Mouse (Mus musculus) olfactory bulb, adult 2 months (tissue): ENCODE data around the gene Tmem184b. TPM values are rescaled to one million over a fixed set of nuclear protein-coding genes. Genes with fewer than 3 reads are reported as not detected.

Experiments
- H3K27ac ChIP-seq: fragments of 200-500 bp; 2 replicates; pipeline ENCODE4 v1.5.1; 2012; ENCODE audit warnings: low read depth, low read length; ENCODE audit not compliant: insufficient read depth
- H3K4me1 ChIP-seq: fragments of 200-500 bp; 2 replicates; pipeline ENCODE4 v1.6.1; 2012; ENCODE audit warnings: low read length; ENCODE audit not compliant: control insufficient read depth, insufficient read depth
- H3K4me3 ChIP-seq: fragments of 200-500 bp; 2 replicates; pipeline ENCODE4 v1.5.1; 2012; ENCODE audit warnings: mild to moderate bottlenecking, low read depth, low read length, moderate library complexity; ENCODE audit not compliant: insufficient read depth
- CTCF ChIP-seq: fragments of 200-500 bp; IDR thresholded peaks from 2 replicates; pipeline ENCODE4 v1.5.1; 2012; ENCODE audit warnings: low read depth, mild to moderate bottlenecking, low read length, moderate library complexity; ENCODE audit not compliant: insufficient read depth
- POLR2A ChIP-seq: fragments of 200-500 bp; IDR thresholded peaks from 2 replicates; pipeline ENCODE4 v1.6.1; 2012; ENCODE audit warnings: mild to moderate bottlenecking, low read depth, low read length, moderate library complexity; ENCODE audit not compliant: insufficient read depth
- WGBS: fragments of 180-500 bp; shearing (Covaris S2); methylation state at CpG from one replicate; pipeline ENCODE4 v1.1.7; 2018; 5-methylcytosine and 5-hydroxymethylcytosine counted together
- polyA plus RNA-seq: library from polyadenylated mRNA; stranded (reverse); fragments of >200 nt; gene quantifications from 2 replicates; pipeline ENCODE4 v1.2.4, GENCODE M21; 2012; ENCODE audit warnings: low replicate concordance; ENCODE audit not compliant: missing spikeins, insufficient read depth, insufficient read length

The Tmem184b gene
- polyA plus RNA-seq, 1 experiment: not detected

DNA sequence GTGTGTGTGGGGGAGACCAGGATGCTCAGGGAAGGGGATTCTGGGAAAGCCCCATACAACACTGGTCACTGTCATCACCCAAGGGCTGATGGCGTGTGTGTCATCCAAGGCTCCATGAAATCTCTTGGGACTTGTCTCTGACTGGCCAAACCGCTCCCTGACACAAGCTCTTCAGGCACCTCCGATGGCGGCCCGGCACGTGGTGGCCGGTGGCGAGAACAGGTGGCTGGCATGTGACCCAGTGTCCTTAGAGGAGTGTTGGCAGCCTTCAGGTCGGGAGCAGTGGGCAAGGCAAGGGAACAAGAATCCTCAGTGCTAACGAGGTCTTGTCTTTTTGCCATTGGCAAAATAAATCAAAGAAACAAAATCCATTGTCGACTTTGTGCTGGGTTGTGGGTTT is 15.3 kb upstream of the Tmem184b start:
- no peak overlapping the region for H3K4me3 ChIP-seq
- H3K27ac ChIP-seq: no peak overlapping the region
- H3K4me1 ChIP-seq: no peaks in the 10 kb centered on the region
- WGBS: 82% methylated on average over 11 of the region's 11 CpGs
- TF ChIP-seq POLR2A (no peak), CTCF (no peak)

DNA sequence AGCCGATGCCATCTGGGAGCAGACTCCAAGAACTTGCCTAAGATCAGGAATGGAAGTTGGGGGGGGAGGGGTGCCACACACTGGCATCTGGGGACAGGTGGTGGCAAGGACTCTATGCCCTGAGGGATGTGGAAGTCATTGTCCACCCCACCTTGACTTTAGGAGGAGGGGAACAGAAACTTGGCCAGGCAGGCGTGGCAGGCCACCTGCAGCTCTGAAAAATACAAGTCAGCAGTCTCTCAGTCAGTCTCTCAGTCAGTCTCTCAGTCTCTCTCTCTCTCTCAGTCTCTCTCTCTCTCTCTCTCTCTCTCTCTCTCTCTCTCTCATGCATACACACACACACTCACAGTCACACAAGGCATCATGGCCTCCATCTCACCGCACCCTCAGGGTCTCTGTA is 14.9 kb upstream of the Tmem184b start:
- TF ChIP-seq CTCF (no peak), POLR2A (no peak)
- no peak overlapping the region for H3K27ac ChIP-seq
- H3K4me3 ChIP-seq: no peak overlapping the region
- H3K4me1 ChIP-seq: no peaks in the 10 kb centered on the region
- WGBS: 95% methylated on average over 3 of the region's 3 CpGs

DNA sequence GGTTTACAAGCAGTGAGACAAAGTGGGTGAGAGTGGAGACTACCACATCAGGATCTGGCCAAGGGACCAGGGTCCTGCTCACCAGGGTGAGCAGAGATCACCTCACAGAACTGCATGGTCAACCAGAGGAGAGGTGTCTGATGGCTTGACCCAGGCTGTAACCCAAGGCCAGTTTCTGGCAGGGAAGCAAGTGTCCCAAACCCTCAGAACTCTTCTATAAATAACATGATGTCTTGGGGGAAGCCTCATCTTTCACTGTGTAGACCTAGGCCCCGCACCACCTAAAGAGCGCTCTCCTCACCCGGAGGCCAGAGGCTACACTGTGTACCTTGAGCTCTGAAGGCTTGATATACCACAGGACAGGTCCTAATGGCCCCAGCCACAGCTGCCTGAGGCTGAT is 14.0 kb upstream of the Tmem184b start:
- no peaks in the 10 kb centered on the region for H3K4me1 ChIP-seq
- no peak overlapping the region for H3K27ac ChIP-seq
- 99% methylated on average over 3 of the region's 3 CpGs for WGBS
- no peak overlapping the region for H3K4me3 ChIP-seq
- TF ChIP-seq POLR2A: no peak
- TF ChIP-seq CTCF: no peak

- H3K4me3 ChIP-seq: no peak overlapping the region
- no peak overlapping the region for H3K27ac ChIP-seq
- H3K4me1 ChIP-seq: no peaks in the 10 kb centered on the region
- TF ChIP-seq CTCF: no peak
- TF ChIP-seq POLR2A: no peak
- WGBS: 92% methylated on average over 10 of the region's 10 CpGs
Measured at GRCm38 (mm10) chr15:79416460-79417085, 13.2 kb upstream of the Tmem184b start.

GRCm38 (mm10) chr15:79414513-79414912 is 11.1 kb upstream of the Tmem184b start:
- H3K4me3 ChIP-seq: no peak overlapping the region
- TF ChIP-seq POLR2A (no peak), CTCF (no peak)
- no peak overlapping the region for H3K27ac ChIP-seq
- no peaks in the 10 kb centered on the region for H3K4me1 ChIP-seq
- 71% methylated on average over 4 of the region's 4 CpGs for WGBS

GRCm38 (mm10) chr15:79413802-79414201 is 10.4 kb upstream of the Tmem184b start:
- Histone ChIP-seq H3K4me3 (no peak overlapping the region), H3K4me1 (no peaks in the 10 kb centered on the region), H3K27ac (no peak overlapping the region)
- TF ChIP-seq CTCF: no peak
- TF ChIP-seq POLR2A: no peak
- WGBS: 81% methylated on average over 8 of the region's 8 CpGs

- WGBS: 93% methylated on average over 3 of the region's 3 CpGs
- Histone ChIP-seq H3K4me3 (no peak overlapping the region), H3K27ac (no peak overlapping the region), H3K4me1 (no peaks in the 10 kb centered on the region)
- TF ChIP-seq POLR2A: no peak
- TF ChIP-seq CTCF: no peak
Measured at GRCm38 (mm10) chr15:79413201-79413600, 9.8 kb upstream of the Tmem184b start.

GRCm38 (mm10) chr15:79411363-79412065 is 8.1 kb upstream of the Tmem184b start:
- TF ChIP-seq CTCF (no peak), POLR2A (no peak)
- WGBS: 74% methylated on average over 10 of the region's 10 CpGs
- Histone ChIP-seq H3K4me3 (no peak overlapping the region), H3K4me1 (no peaks in the 10 kb centered on the region; the same call in 1 of the 2 replicates), H3K27ac (no peak overlapping the region)

DNA sequence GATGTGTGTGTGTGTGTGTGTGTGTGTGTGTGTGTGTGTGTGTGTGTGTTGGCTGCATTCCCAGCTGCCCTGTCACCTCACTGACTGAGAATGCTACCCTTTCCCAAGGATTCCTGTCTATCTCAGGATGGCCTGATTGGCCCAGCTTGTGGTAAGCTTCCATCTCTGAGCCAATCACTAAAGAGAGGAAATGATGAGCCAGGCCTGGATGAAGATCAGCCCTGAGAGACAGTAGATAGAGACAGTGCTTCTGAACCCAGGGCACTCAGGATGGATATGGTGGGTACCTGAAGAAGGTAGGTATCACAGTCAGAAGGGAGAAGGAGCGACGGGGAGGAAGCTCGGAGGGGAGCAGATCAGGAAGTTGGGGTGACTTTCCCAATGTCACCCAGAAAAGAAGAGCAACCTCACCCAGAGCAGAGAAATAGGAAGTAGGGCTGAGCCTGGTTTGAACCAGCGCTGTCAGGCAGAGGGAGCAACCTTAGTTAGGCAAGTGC is 5.8 kb upstream of the Tmem184b start:
- TF ChIP-seq POLR2A: no peak
- no peak for TF ChIP-seq CTCF
- no peak overlapping the region for H3K4me3 ChIP-seq
- H3K27ac ChIP-seq: no peak overlapping the region
- 93% methylated on average over 4 of the region's 4 CpGs for WGBS
- H3K4me1 ChIP-seq: peaks cover 2% of the 10 kb centered on the region
